Mouse (Mus musculus) induced T-regulatory cell, adult 2 months (primary cell): ENCODE data around the gene Rnf19b.

Source experiments
- DNase-seq: peaks from one replicate; pipeline ENCODE4 v3.0.0-alpha.2; 2012; ENCODE audit warnings: low read depth

Gene Rnf19b

GRCm38 (mm10) chr4:129034706-129035660, 23.1 kb upstream of the Rnf19b start:
- DNase-seq = peak; percentile 93

- no peak for DNase-seq
Measured at GRCm38 (mm10) chr4:129035851-129036445, 22.1 kb upstream of the Rnf19b start.

GRCm38 (mm10) chr4:129047721-129048421, 10.2 kb upstream of the Rnf19b start:
- peak; percentile 74 for DNase-seq

DNA sequence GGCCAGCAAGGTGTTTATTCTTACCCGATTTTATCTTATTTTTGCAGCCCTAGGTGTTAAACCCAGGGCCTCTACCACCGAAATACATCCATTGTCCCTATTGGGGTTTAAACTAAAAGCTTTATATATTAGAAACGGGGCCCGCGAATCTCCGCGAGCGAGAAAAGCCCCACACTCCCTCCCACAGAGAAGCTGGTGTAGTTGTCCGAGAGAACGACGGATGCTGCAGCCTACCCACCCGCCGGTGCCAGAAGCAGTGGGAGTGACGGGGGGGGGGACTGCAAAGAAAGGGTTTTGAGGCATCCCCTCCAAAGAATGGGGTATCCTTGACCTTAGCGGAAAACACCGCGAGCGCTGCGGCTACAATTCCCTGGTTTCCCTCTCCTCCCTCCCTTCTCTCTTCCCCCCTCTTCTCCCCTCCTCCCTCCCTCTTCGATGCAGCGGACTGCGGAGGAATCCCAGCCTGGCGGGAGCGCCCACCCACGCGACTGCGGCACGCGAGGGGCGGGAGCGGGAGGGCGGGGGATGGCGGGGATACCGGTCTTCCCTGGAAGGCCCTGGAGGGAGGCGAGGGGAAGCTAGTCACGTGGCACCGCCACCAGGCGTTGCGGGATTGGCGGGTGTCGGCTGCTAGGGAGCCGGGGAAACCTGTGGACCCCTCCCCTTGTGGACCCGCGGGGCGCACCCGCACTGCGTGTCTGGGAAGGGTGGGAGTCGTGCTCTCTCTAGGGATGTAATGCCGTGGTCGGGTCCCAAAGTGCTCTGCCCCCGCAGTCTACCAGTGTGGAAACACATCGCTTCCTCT, 9.4 kb upstream of the Rnf19b start:
- peak; percentile 59 for DNase-seq

- peak; percentile 71 for DNase-seq
Measured at GRCm38 (mm10) chr4:129049306-129050011, 8.6 kb upstream of the Rnf19b start.

DNA sequence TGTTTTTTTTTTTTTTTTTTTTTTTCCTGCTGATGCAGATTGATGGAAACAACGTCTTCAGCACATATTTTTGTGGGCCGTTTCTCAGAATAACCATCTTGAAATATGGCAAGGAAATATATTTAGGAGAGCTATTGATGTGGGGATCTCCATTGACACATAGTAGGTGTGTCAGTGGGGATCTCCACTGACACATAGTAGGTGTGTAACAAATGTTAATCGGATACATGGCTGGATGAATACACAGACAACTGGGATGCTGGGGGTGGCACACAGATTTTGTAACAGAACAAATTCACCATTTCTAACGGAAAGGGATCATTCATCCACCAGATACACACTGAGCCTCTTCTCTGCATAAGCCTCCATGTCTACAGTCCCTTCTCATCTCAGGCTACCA, 7.7 kb upstream of the Rnf19b start:
- no peak for DNase-seq

GRCm38 (mm10) chr4:129050901-129051417, 7.1 kb upstream of the Rnf19b start:
- no peak for DNase-seq

DNA sequence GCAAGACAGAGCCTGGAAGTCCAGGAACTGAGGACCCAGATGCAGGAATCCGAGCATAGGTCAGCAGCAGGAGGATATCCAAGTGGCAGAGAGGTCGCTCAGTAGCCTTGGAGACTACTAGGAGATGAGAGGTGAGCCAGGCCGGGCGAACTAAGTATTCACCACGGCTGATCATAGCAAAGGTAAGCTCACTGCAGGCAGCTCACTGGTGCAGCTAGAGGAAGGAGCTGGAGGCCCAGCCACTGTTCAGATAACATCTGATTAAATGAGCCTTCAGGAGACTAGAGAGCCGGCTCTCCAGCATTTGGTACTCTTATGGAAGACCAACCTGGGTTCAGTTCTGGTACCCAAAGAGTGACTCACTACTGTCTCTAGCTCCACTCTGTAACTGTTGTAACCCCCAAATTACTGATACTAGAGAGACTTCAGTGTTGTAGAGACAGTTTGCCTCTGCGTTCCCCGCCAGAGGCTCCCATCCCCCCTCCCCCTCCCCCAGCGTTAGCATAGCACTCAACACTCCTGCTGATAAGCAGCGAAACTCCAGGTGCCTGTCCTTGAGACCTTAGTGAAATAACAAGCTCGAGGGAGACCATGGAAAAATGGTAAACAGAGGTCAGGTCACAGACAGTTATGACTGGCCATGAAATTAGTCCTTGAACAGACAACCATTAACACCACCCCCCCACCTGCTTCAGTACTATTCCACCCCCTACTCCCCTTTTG, 6.4 kb upstream of the Rnf19b start:
- DNase-seq = no peak

DNA sequence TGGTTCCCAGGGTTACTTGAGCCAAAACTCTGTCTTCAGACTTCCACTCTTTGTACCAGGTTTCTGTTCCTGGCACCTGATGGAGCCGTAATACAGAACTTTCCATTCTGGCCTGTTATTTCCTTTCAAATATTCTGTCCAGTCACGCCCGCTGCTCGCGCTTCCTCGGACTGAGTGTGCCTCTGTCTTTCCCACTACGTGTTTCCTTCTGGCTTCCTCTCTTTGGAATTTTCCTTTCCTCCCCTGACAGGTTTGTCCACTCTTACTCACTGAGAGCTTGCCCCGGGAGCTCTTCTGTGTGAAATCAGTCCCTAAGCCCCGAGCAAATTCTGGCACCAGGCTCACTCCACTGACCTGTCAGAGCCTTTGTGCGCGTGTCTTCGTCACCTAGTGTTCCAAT, 3.3 kb upstream of the Rnf19b start:
- DNase-seq = no peak

- DNase-seq = no peak
Measured at GRCm38 (mm10) chr4:129055562-129055961, 2.5 kb upstream of the Rnf19b start.

DNA sequence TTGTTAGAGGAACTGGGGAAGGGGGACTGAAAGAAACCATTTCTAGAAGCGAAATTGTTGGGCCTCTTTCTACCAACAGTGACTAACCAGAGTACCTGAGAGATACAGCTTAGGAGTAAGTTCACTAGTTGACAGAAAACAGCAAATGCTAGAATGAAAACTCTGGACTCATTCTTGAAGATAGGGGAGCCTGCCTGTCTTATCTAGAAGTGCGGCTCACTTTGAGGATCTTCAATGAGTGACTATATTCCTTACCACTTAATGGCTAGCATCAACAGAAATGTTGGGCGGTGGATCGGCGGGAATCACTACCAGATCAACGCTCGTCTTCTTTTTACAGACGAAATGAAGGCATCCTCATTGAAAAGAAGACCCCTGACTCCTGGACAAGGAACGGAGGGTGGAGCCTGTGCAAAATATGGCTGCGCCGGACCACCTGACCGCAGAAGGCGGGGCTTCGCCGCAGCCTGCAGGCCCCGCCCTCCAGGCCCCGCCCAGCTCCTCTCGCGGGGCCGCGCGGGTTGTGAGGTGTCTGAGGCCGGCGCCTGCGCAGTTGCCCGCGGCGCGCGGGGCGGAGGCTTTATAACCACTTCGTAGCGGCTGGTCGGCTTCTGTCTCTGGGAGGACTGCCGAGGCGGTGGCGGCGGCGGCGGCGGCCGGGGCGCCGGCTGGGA, 401 bp upstream of the Rnf19b start:
- peak; percentile 96 for DNase-seq

GRCm38 (mm10) chr4:129059125-129059551, 1.1 kb downstream of the Rnf19b start:
- DNase-seq = peak; percentile 76

DNA sequence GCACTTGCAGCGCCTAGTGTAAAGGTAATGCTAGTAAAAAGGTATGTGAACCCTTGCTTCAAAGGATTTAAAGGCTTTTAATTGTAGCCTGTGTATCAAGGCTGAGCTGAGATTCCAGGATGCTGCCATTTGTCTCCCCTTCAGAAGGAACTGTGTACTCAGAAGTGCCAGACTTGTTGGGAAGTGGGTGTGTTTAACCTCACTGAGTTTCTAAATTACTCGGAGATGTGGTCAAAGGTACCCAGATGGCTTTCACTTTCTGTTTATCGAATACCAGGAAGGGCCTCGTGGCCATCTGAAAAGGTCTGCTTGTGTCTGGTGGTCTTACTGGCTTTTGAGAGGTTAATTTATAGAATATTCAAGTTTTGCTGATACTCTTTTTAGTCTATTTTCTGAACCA, 1.9 kb downstream of the Rnf19b start:
- DNase-seq = peak; percentile 84

DNA sequence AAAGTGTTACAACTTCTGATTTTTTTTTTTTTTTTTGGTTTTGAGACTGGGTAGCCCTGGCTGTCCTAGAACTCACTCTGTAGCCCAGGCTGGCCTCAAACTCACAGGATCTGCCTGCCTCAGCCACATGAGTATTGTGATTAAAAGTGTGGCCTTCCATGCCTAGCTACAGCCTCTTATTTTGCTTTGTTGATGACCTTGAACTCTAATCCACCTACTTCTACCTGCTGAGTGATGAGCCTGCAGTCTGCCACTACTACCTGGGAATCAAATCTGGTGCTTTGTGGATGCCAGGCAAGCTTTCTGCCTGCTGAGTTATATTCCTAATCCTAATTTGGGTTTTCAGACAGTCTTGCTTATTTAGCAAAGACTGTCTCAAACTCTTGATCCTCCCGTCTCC, 3.4 kb downstream of the Rnf19b start:
- DNase-seq = no peak

DNA sequence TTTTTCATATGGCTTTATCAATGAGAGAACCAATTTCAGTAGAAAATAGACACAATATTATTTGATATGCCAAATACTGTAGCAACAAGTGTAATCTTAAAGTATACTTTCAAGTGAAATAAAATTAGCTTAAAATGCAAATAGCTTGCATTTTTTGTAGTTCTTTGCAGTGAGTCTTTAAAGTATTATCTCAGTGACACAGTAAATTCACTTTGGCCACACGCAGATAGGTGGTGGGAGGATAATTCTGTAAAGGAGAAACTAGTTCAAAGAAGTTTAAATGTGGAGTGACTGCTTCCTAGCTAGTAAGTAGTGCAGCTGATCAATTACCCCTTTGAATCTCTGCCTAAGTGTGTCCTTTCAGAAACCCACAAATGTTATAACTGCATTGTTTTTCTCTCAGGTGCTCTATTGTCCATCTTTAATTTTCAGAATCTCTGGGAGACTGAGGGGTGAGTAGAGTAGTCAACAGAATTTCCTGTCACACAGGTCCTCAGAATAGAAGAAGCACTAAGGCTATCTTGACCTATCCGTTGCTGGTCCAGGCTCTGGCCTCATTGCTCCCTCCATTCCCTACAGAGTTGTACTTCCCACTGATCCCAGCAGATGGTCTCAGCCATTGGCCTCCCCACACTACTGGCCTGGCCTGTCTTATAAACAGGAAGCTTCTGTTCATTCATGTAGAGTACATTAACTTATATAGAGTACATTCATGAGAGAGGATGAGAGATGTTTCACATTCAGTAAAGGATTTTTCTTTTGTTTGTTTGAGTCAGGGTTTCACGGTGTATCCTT, 4.4 kb downstream of the Rnf19b start:
- no peak for DNase-seq

DNA sequence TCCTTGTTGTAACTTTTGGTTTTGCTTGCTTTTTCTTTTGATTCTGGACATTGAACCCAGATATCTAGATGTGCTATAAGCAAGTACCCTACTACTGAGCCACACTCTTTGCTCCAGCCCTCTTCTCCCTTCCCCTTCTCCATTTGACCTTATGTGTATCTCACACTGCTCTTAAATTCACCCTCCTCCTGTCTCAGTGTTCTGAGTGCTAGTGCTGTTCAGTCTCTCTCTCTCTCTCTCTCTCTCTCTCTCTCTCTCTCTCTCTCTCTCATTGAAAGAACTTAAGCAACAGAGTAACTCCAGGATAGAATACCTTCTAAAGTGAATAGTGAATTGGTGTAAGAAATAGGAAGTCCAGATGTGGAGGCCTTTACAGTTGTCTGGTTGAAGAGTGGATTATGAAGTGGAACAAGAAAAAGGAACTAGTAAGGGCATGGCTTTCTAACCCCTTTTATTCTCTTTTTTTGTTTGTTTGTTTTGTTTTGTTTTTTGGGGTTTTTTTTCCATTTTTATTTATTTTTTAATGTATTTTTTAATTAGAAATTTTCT, 7.7 kb downstream of the Rnf19b start:
- DNase-seq = no peak

- DNase-seq = peak; percentile 66
Measured at GRCm38 (mm10) chr4:129067638-129068415, 9.8 kb downstream of the Rnf19b start.

- no peak for DNase-seq
Measured at GRCm38 (mm10) chr4:129068848-129069247, 10.8 kb downstream of the Rnf19b start.
